Mouse (Mus musculus) stomach, postnatal 0 days (tissue): ENCODE measurements around the gene Atp5j2. TPM values are rescaled to one million over a fixed set of nuclear protein-coding genes. Genes with fewer than 3 reads are reported as not detected.

Experiments used
- ATAC-seq: fragments of 200-750 bp; cut with Nextera tagmentation; 2 replicates; pipeline ENCODE4 v1.8.0; 2017; ENCODE audit not compliant: low FRiP score, low TSS enrichment
- DNase-seq: peaks from one replicate; pipeline ENCODE4 v3.0.0-alpha.2; 2016; ENCODE audit warnings: low spot score
- H3K27ac ChIP-seq: fragments of 300-500 bp; sonication (generic); replicated peaks from 2 replicates; pipeline ENCODE4 v1.5.1; 2014; ENCODE audit warnings: mild to moderate bottlenecking, control low read depth
- H3K27me3 ChIP-seq: fragments of 300-500 bp; sonication (generic); 2 replicates; pipeline ENCODE4 v1.6.1; 2014; ENCODE audit warnings: low read length; ENCODE audit not compliant: control insufficient read depth, insufficient read depth
- H3K36me3 ChIP-seq: fragments of 300-500 bp; sonication (generic); 2 replicates; pipeline ENCODE4 v1.6.1; 2014; ENCODE audit warnings: low read length, mixed read lengths; ENCODE audit not compliant: control insufficient read depth, insufficient read depth
- H3K4me1 ChIP-seq: fragments of 300-500 bp; sonication (generic); replicated peaks from 2 replicates; pipeline ENCODE4 v1.6.1; 2014; ENCODE audit warnings: antibody characterized with exemption; ENCODE audit not compliant: control insufficient read depth, insufficient read depth
- H3K4me2 ChIP-seq: fragments of 300-500 bp; sonication (generic); replicated peaks from 2 replicates; pipeline ENCODE4 v1.6.1; 2014; ENCODE audit warnings: low read depth, mild to moderate bottlenecking, control low read depth, moderate library complexity
- H3K4me3 ChIP-seq: fragments of 300-500 bp; sonication (generic); 2 replicates; pipeline ENCODE4 v1.5.1; 2014; ENCODE audit warnings: low read depth, low read length, control low read depth
- H3K9ac ChIP-seq: fragments of 300-500 bp; sonication (generic); 2 replicates; pipeline ENCODE4 v1.6.1; 2014; ENCODE audit warnings: mild to moderate bottlenecking, low read length, control low read depth, mixed read lengths
- H3K9me3 ChIP-seq: fragments of 300-500 bp; sonication (generic); 2 replicates; pipeline ENCODE4 v1.6.1; 2016; ENCODE audit warnings: low read length; ENCODE audit not compliant: control insufficient read depth
- CTCF ChIP-seq: IDR thresholded peaks from 2 replicates; pipeline ENCODE4 v1.5.1; 2016; ENCODE audit warnings: antibody characterized with exemption, low read depth, mild to moderate bottlenecking, moderate library complexity
- EP300 ChIP-seq: optimal IDR thresholded peaks from 2 replicates; pipeline ENCODE3; 2016; ENCODE audit warnings: antibody characterized with exemption
- WGBS: fragments of 180-500 bp; shearing (Covaris S2); extraction: QIAGEN DNeasy Blood & Tissue Kit; methylation state at CpG from one replicate; pipeline ENCODE4 v1.1.7; 2014; 5-methylcytosine and 5-hydroxymethylcytosine counted together
- polyA plus RNA-seq: library from polyadenylated mRNA; unstranded; fragments of >200 nt; fragmentation: Nextera tagmentation; extraction: Ambion mirVana; gene quantifications from 2 replicates; pipeline ENCODE4 v1.2.1, GENCODE M21; 2015

Gene Atp5j2
- polyA plus RNA-seq, 1 experiment from 2014 or later = 646 TPM

- no peak for DNase-seq
- TF ChIP-seq EP300 (no peak), CTCF (no peak)
- peaks cover under 1% of the 10 kb centered on the region; the same call in 1 of the 2 replicates for H3K4me1 ChIP-seq
- no peak overlapping the region for H3K9ac ChIP-seq
- no peaks in the 10 kb centered on the region for H3K27me3 ChIP-seq
- H3K9me3 ChIP-seq = no peaks in the 10 kb centered on the region
- peaks cover 27% of the 10 kb centered on the region for H3K36me3 ChIP-seq
- no peak overlapping the region for H3K27ac ChIP-seq
- WGBS = 86% methylated on average over 2 of the region's 2 CpGs
- no peak overlapping the region for H3K4me3 ChIP-seq
- ATAC-seq = no peak
- H3K4me2 ChIP-seq = no peak overlapping the region
These were observed 6.6 kb downstream of the Atp5j2 start for GRCm38 (mm10) chr5:145185244-145185643.

- Histone ChIP-seq H3K4me1 (no peaks in the 10 kb centered on the region), H3K4me3 (no peak overlapping the region), H3K36me3 (peaks cover 39% of the 10 kb centered on the region), H3K9ac (no peak overlapping the region), H3K27me3 (no peaks in the 10 kb centered on the region), H3K9me3 (no peaks in the 10 kb centered on the region), H3K4me2 (no peak overlapping the region), H3K27ac (no peak overlapping the region)
- ATAC-seq = no peak
- TF ChIP-seq EP300 (no peak), CTCF (no peak)
- 84% methylated on average over 18 of the region's 18 CpGs for WGBS
- DNase-seq = no peak
These were observed 13.3 kb downstream of the Atp5j2 start for GRCm38 (mm10) chr5:145178461-145178980.

- ATAC-seq = peak; percentile 49
- Histone ChIP-seq H3K9me3 (no peaks in the 10 kb centered on the region), H3K27me3 (no peaks in the 10 kb centered on the region), H3K4me2 (peak overlapping the region; percentile 86), H3K4me3 (peak overlapping the region; percentile 93), H3K36me3 (peaks cover 3% of the 10 kb centered on the region; the same call in 1 of the 2 replicates), H3K27ac (peak overlapping the region; percentile 81), H3K4me1 (0 out of 2 replicates have a peak, but pooled peaks cover 5% of the 10 kb centered on the region), H3K9ac (peak overlapping the region; percentile 98)
- 0% methylated on average over 27 of the region's 28 CpGs for WGBS
- no peak for DNase-seq
- TF ChIP-seq CTCF (no peak), EP300 (no peak)
These were observed 24.6 kb downstream of the Atp5j2 start for GRCm38 (mm10) chr5:145167306-145167661.

GRCm38 (mm10) chr5:145166536-145167305 lies 25.1 kb downstream of the Atp5j2 start, which contains the start of the genes Ptcd1 and Cpsf4:
Ptcd1 (minus strand) TSS chr5:145167108.
Cpsf4 (plus strand) TSS chr5:145167213.
- H3K4me1 ChIP-seq = 0 out of 2 replicates have a peak, but pooled peaks cover 5% of the 10 kb centered on the region
- peak within 1 kb of the TSS; percentile 98 for H3K9ac ChIP-seq
- peak within 1 kb of the TSS; percentile 86 for H3K4me2 ChIP-seq
- WGBS = under 1% methylated on average over 49 of the region's 51 CpGs
- H3K27me3 ChIP-seq = no peaks in the 10 kb centered on the region
- H3K27ac ChIP-seq = peak within 1 kb of the TSS; percentile 88
- TF ChIP-seq EP300 (no peak), CTCF (no peak)
- H3K36me3 ChIP-seq = peaks cover under 1% of the 10 kb centered on the region; the same call in 1 of the 2 replicates
- H3K4me3 ChIP-seq = peak within 1 kb of the TSS; percentile 93
- ATAC-seq (peak; percentile 96), DNase-seq (peak; percentile 99)
- no peaks in the 10 kb centered on the region for H3K9me3 ChIP-seq

GRCm38 (mm10) chr5:145165184-145165583 lies 26.7 kb downstream of the Atp5j2 start:
- 83% methylated on average over 15 of the region's 15 CpGs for WGBS
- no peak for ATAC-seq
- Histone ChIP-seq H3K4me3 (no peak overlapping the region), H3K9me3 (no peaks in the 10 kb centered on the region), H3K27ac (no peak overlapping the region), H3K36me3 (peaks cover 9% of the 10 kb centered on the region), H3K27me3 (no peaks in the 10 kb centered on the region), H3K4me2 (no peak overlapping the region), H3K4me1 (0 out of 2 replicates have a peak, but pooled peaks cover 5% of the 10 kb centered on the region), H3K9ac (0 out of 2 replicates have a peak overlapping the region, but pooled peaks have one; percentile 18)
- TF ChIP-seq CTCF (no peak), EP300 (no peak)
- no peak for DNase-seq

GRCm38 (mm10) chr5:145164710-145165109 lies 27.2 kb downstream of the Atp5j2 start:
- DNase-seq (no peak), ATAC-seq (no peak)
- no peak overlapping the region for H3K4me3 ChIP-seq
- WGBS = 29% methylated on average over 3 of the region's 3 CpGs
- H3K36me3 ChIP-seq = peaks cover 12% of the 10 kb centered on the region
- no peak overlapping the region for H3K27ac ChIP-seq
- no peak overlapping the region for H3K4me2 ChIP-seq
- TF ChIP-seq EP300 = no peak
- TF ChIP-seq CTCF = no peak
- H3K9me3 ChIP-seq = no peaks in the 10 kb centered on the region
- H3K9ac ChIP-seq = 0 out of 2 replicates have a peak overlapping the region, but pooled peaks have one; percentile 18
- 0 out of 2 replicates have a peak, but pooled peaks cover 5% of the 10 kb centered on the region for H3K4me1 ChIP-seq
- H3K27me3 ChIP-seq = no peaks in the 10 kb centered on the region
